Mouse (Mus musculus) heart, embryonic 16.5 days (tissue): ENCODE results near the gene Gm37240. TPM values are rescaled to one million over a fixed set of nuclear protein-coding genes. Genes with fewer than 3 reads are reported as not detected.
A peak's percentile ranks its signal among the peaks of the same experiment; 100 is the strongest.

Experiments used
- ATAC-seq: fragments of 200-750 bp; cut with Nextera tagmentation; replicated peaks from 2 replicates; pipeline ENCODE4 v1.8.0; 2017; ENCODE audit warnings: moderate number of reproducible peaks; ENCODE audit not compliant: insufficient read depth, low FRiP score; ENCODE audit errors: extremely low read depth
- H3K27ac ChIP-seq: fragments of 300-500 bp; sonication (generic); 2 replicates; pipeline ENCODE4 v1.5.1; 2014; ENCODE audit warnings: mild to moderate bottlenecking, low read length, control low read depth, moderate library complexity
- H3K27me3 ChIP-seq: fragments of 300-500 bp; sonication (generic); 2 replicates; pipeline ENCODE4 v1.6.1; 2014; ENCODE audit warnings: low read length, mixed read lengths; ENCODE audit not compliant: control insufficient read depth, insufficient read depth
- H3K36me3 ChIP-seq: fragments of 300-500 bp; sonication (generic); 2 replicates; pipeline ENCODE4 v1.6.1; 2014; ENCODE audit not compliant: control insufficient read depth, insufficient read depth
- H3K4me1 ChIP-seq: fragments of 300-500 bp; sonication (generic); 2 replicates; pipeline ENCODE4 v1.6.1; 2014; ENCODE audit warnings: low read length, mixed read lengths; ENCODE audit not compliant: control insufficient read depth, insufficient read depth
- H3K4me2 ChIP-seq: fragments of 300-500 bp; sonication (generic); 2 replicates; pipeline ENCODE4 v1.6.1; 2014; ENCODE audit warnings: low read depth, mild to moderate bottlenecking, control low read depth, low read length
- H3K4me3 ChIP-seq: fragments of 300-500 bp; sonication (generic); 2 replicates; pipeline ENCODE4 v1.5.1; 2014; ENCODE audit warnings: mild to moderate bottlenecking, control low read depth, low read length
- H3K9ac ChIP-seq: fragments of 300-500 bp; sonication (generic); 2 replicates; pipeline ENCODE4 v1.6.1; 2014; ENCODE audit warnings: low read length, control low read depth
- H3K9me3 ChIP-seq: fragments of 300-500 bp; sonication (generic); replicated peaks from 2 replicates; pipeline ENCODE4 v1.6.1; 2016; ENCODE audit warnings: low read length; ENCODE audit not compliant: control insufficient read depth
- WGBS: fragments of 180-500 bp; shearing (Covaris S2); extraction: QIAGEN DNeasy Blood & Tissue Kit; methylation state at CpG from one replicate; pipeline ENCODE4 v1.1.7; 2014; 5-methylcytosine and 5-hydroxymethylcytosine counted together
- polyA plus RNA-seq: library from polyadenylated mRNA; unstranded; fragments of >200 nt; fragmentation: Nextera tagmentation; extraction: Ambion mirVana; gene quantifications from 2 replicates; pipeline ENCODE4 v1.2.1, GENCODE M21; 2015

Gene Gm37240
- polyA plus RNA-seq, 1 experiment from 2014 or later = 18.4 TPM

- Histone ChIP-seq H3K9me3 (no peaks in the 10 kb centered on the region), H3K4me3 (no peak overlapping the region), H3K27ac (no peak overlapping the region), H3K9ac (no peak overlapping the region), H3K4me2 (no peak overlapping the region), H3K27me3 (peaks cover 30% of the 10 kb centered on the region), H3K4me1 (peaks cover 20% of the 10 kb centered on the region), H3K36me3 (no peaks in the 10 kb centered on the region)
- WGBS = 77% methylated on average over 6 of the region's 6 CpGs
- no peak for ATAC-seq
These were observed 1412.9 kb downstream of the Gm37240 start for GRCm38 (mm10) chr3:84474398-84474797.

- no peak for ATAC-seq
- Histone ChIP-seq H3K36me3 (no peaks in the 10 kb centered on the region), H3K4me3 (no peak overlapping the region), H3K4me2 (no peak overlapping the region), H3K27me3 (peaks cover 23% of the 10 kb centered on the region), H3K4me1 (peaks cover 18% of the 10 kb centered on the region), H3K9me3 (no peaks in the 10 kb centered on the region), H3K9ac (no peak overlapping the region), H3K27ac (no peak overlapping the region)
- WGBS = 50% methylated on average over 5 of the region's 5 CpGs
These were observed 1414.4 kb downstream of the Gm37240 start for GRCm38 (mm10) chr3:84472955-84473354.

GRCm38 (mm10) chr3:84472527-84472926 is 1414.8 kb downstream of the Gm37240 start:
- H3K4me3 ChIP-seq = no peak overlapping the region
- no peak overlapping the region for H3K27ac ChIP-seq
- H3K4me1 ChIP-seq = peaks cover 22% of the 10 kb centered on the region
- H3K9me3 ChIP-seq = no peaks in the 10 kb centered on the region
- 44% methylated on average over 3 of the region's 3 CpGs for WGBS
- no peak overlapping the region for H3K4me2 ChIP-seq
- H3K27me3 ChIP-seq = peaks cover 19% of the 10 kb centered on the region
- H3K36me3 ChIP-seq = no peaks in the 10 kb centered on the region
- no peak for ATAC-seq
- H3K9ac ChIP-seq = no peak overlapping the region

- peaks cover 9% of the 10 kb centered on the region for H3K27me3 ChIP-seq
- no peaks in the 10 kb centered on the region for H3K36me3 ChIP-seq
- no peak overlapping the region for H3K9ac ChIP-seq
- no peak for ATAC-seq
- peaks cover 27% of the 10 kb centered on the region for H3K4me1 ChIP-seq
- H3K9me3 ChIP-seq = no peaks in the 10 kb centered on the region
- 44% methylated on average over 4 of the region's 4 CpGs for WGBS
- no peak overlapping the region for H3K27ac ChIP-seq
- H3K4me3 ChIP-seq = no peak overlapping the region
- no peak overlapping the region for H3K4me2 ChIP-seq
These were observed 1416.2 kb downstream of the Gm37240 start for GRCm38 (mm10) chr3:84471146-84471545.

- Histone ChIP-seq H3K4me1 (peaks cover 24% of the 10 kb centered on the region), H3K4me2 (no peak overlapping the region), H3K4me3 (no peak overlapping the region), H3K27ac (no peak overlapping the region), H3K9me3 (no peaks in the 10 kb centered on the region), H3K36me3 (no peaks in the 10 kb centered on the region), H3K9ac (no peak overlapping the region), H3K27me3 (no peaks in the 10 kb centered on the region; the same call in 1 of the 2 replicates)
- WGBS = 26% methylated on average over 4 of the region's 4 CpGs
- no peak for ATAC-seq
These were observed 1419.2 kb downstream of the Gm37240 start for GRCm38 (mm10) chr3:84468111-84468453.

GRCm38 (mm10) chr3:84467419-84468110 is 1419.8 kb downstream of the Gm37240 start:
- H3K4me2 ChIP-seq = no peak overlapping the region
- WGBS = 46% methylated on average over 10 of the region's 10 CpGs
- H3K27ac ChIP-seq = no peak overlapping the region
- H3K36me3 ChIP-seq = no peaks in the 10 kb centered on the region
- ATAC-seq = no peak
- no peaks in the 10 kb centered on the region for H3K9me3 ChIP-seq
- no peaks in the 10 kb centered on the region; the same call in 1 of the 2 replicates for H3K27me3 ChIP-seq
- H3K4me1 ChIP-seq = peaks cover 19% of the 10 kb centered on the region
- no peak overlapping the region for H3K4me3 ChIP-seq
- H3K9ac ChIP-seq = no peak overlapping the region

GRCm38 (mm10) chr3:84465822-84466500 is 1421.4 kb downstream of the Gm37240 start:
- Histone ChIP-seq H3K4me3 (no peak overlapping the region), H3K27ac (no peak overlapping the region), H3K4me1 (peaks cover 22% of the 10 kb centered on the region), H3K36me3 (no peaks in the 10 kb centered on the region), H3K9ac (no peak overlapping the region), H3K27me3 (no peaks in the 10 kb centered on the region; the same call in 1 of the 2 replicates), H3K9me3 (no peaks in the 10 kb centered on the region), H3K4me2 (no peak overlapping the region)
- 58% methylated on average over 6 of the region's 6 CpGs for WGBS
- no peak for ATAC-seq

GRCm38 (mm10) chr3:84461687-84462086 is 1425.6 kb downstream of the Gm37240 start:
- no peak overlapping the region for H3K4me3 ChIP-seq
- no peak overlapping the region for H3K9ac ChIP-seq
- no peak; the same call in 1 of the 2 replicates for ATAC-seq
- peaks cover 13% of the 10 kb centered on the region for H3K4me1 ChIP-seq
- H3K27me3 ChIP-seq = no peaks in the 10 kb centered on the region; the same call in none of the 2 replicates
- 27% methylated on average over 3 of the region's 4 CpGs for WGBS
- H3K9me3 ChIP-seq = no peaks in the 10 kb centered on the region
- H3K4me2 ChIP-seq = no peak overlapping the region
- peak overlapping the region; percentile 48 for H3K27ac ChIP-seq
- no peaks in the 10 kb centered on the region for H3K36me3 ChIP-seq

GRCm38 (mm10) chr3:84460952-84461351 is 1426.4 kb downstream of the Gm37240 start:
- Histone ChIP-seq H3K27me3 (no peaks in the 10 kb centered on the region; the same call in none of the 2 replicates), H3K36me3 (no peaks in the 10 kb centered on the region), H3K4me3 (no peak overlapping the region), H3K27ac (peak overlapping the region; percentile 48), H3K4me1 (peaks cover 16% of the 10 kb centered on the region), H3K4me2 (peak overlapping the region; percentile 46), H3K9ac (peak overlapping the region; percentile 36; the same call in 1 of the 2 replicates), H3K9me3 (no peaks in the 10 kb centered on the region)
- 2% methylated on average over 12 of the region's 12 CpGs for WGBS
- ATAC-seq = peak; percentile 76
